Mouse (Mus musculus): Measurements from ENCODE around the gene Ces1a.

The Ces1a gene

DNA sequence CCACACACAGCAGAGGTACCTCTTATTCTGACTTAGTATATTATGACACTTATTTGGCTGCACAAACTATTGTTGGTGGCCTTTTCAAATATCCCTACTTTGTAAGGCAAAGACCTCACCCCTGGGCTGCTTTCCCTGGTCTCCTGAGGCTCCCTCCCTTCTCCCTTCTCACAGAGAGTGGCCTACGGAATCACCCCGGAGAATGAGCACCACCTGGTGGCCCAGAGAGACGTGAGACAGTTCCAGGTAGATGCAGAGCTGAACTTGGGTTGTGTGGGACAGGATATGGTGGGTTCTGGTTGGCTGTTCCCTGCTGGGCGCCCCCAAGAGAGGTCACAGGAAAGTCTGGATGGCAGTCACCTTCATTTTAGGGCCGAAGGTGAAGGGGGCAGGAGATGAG is 51.2 kb downstream of the Ces1a start:
- DNase-seq (ENCODE audit: low spot score): no peak

GRCm38 (mm10) chr8:92984376-92984775 is 63.6 kb downstream of the Ces1a start:
- no peak for DNase-seq (ENCODE audit: low spot score)

DNA sequence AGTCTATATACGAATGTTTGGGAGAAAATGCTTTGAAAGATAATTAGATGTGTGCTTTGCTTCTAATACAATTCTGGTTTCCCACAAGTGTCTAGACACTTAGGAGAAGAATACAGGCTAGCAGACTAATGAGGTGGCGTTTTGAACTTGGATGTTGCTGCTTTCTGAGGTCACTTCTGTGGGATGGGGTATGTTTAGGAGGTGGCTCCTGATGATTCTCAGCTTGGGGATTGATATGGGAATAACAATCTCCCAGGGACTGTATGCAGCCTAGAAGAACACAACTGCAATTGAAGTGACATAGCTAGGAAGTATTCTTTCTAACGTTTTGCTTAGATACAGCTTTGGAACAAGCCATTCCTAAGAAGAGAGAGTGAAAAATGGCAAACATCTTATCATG is 65.5 kb downstream of the Ces1a start:
- DNase-seq (ENCODE audit: low spot score): no peak

GRCm38 (mm10) chr8:92976656-92977055 is 71.3 kb downstream of the Ces1a start:
- no peak for DNase-seq (ENCODE audit: low spot score)

DNA sequence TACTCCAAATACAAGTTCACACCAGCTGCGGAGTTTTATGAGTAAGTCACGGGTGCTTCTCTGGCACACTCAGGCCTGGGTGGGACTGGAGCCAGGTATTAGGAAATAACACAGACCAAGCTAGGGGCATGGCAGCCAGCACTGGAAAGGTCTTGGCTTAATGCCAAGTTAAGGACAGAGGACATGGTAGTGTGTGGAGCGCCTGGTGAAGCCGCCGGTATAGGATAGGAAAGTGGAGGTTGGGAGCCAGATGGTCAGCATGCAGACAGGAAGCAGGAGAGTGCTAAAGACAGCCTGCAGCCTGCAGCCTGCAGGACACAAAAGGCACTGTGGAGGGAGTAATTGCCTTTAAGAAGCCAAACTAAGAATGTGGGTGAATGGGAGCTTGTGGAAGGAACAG is 75.0 kb downstream of the Ces1a start:
- no peak for DNase-seq (ENCODE audit: low spot score)

All from T-cell, adult 2 months (primary cell).